25 mouse cellular contexts compared by ENCODE assay signal in genomic region chr14:74893085-74893648, GRCm38 (mm10). TPM values are rescaled to one million over a fixed set of nuclear protein-coding genes. Genes with fewer than 3 reads are reported as not detected.
DNase-seq lines count a peak whose midpoint lies in the region; ATAC-seq lines count a peak whose summit lies in the region.
"Had no signal": no experiment of that assay in that cellular context is flagged by ENCODE, and none has a peak within 500 bp of the region (broad histone marks: within the 10 kb centered on the region; RNA-seq: fewer than 3 reads in every experiment).

No protein-coding gene starts in this region.

- DNase-seq in heart, adult 11 months = peak; percentile 54
- DNase-seq in heart, adult 8-10 months (ENCODE audit: low spot score) = no peak
- DNase-seq in kidney, adult 18-20 months = no peak
- DNase-seq: adrenal gland, postnatal 25 days; B cell, adult 2 months; cerebellum, adult 11-12 months; cerebellum, adult 9-11 months; embryo, embryonic 11 days; kidney, postnatal 25 days; liver; lung, adult 2 months; lung, postnatal 10 days; right cerebral cortex, postnatal 25 days had no signal

- H3K36me3 ChIP-seq in kidney, embryonic 16.5 days (ENCODE audit: insufficient read depth, low read length) = no peaks in the 10 kb centered on the region
- no peaks in the 10 kb centered on the region for H3K36me3 ChIP-seq in neural tube, embryonic 13.5 days
- H3K36me3 ChIP-seq in neural tube, embryonic 15.5 days = no peaks in the 10 kb centered on the region
- H3K36me3 ChIP-seq: forebrain, embryonic 12.5 days; heart, embryonic 10.5 days; heart, embryonic 15.5 days; midbrain, embryonic 10.5 days; stomach, embryonic 15.5 days had no signal

- no peak overlapping the region for H3K9ac ChIP-seq in kidney, embryonic 16.5 days (replicated peaks; ENCODE audit: low read length)
- no peak overlapping the region for H3K9ac ChIP-seq in neural tube, embryonic 13.5 days
- H3K9ac ChIP-seq in neural tube, embryonic 15.5 days (replicated peaks) = no peak overlapping the region
- H3K9ac ChIP-seq: forebrain, embryonic 12.5 days; heart, embryonic 15.5 days; liver, embryonic 14.5 days; stomach, embryonic 15.5 days had no signal

- 78% methylated on average over 3 of the region's 3 CpGs for WGBS in kidney, embryonic 16.5 days
- WGBS in neural tube, embryonic 13.5 days = 71% methylated on average over 3 of the region's 3 CpGs
- WGBS in neural tube, embryonic 15.5 days = 65% methylated on average over 3 of the region's 3 CpGs

- H3K27ac ChIP-seq in kidney, embryonic 16.5 days (ENCODE audit: low read length) = no peak overlapping the region
- no peak overlapping the region for H3K27ac ChIP-seq in neural tube, embryonic 13.5 days (replicated peaks)
- H3K27ac ChIP-seq in neural tube, embryonic 15.5 days (replicated peaks) = no peak overlapping the region
- H3K27ac ChIP-seq: forebrain, embryonic 12.5 days; heart, embryonic 10.5 days; heart, embryonic 15.5 days; liver, embryonic 14.5 days; macrophage; midbrain, embryonic 10.5 days; stomach, embryonic 15.5 days had no signal

- no peaks in the 10 kb centered on the region for H3K9me3 ChIP-seq in kidney, embryonic 16.5 days (ENCODE audit: low read length)
- H3K9me3 ChIP-seq in neural tube, embryonic 13.5 days = no peaks in the 10 kb centered on the region
- H3K9me3 ChIP-seq in neural tube, embryonic 15.5 days (replicated peaks) = no peaks in the 10 kb centered on the region
- H3K9me3 ChIP-seq: forebrain, embryonic 12.5 days; heart, embryonic 10.5 days; heart, embryonic 15.5 days; midbrain, embryonic 10.5 days; stomach, embryonic 15.5 days had no signal

- H3K4me1 ChIP-seq in kidney, embryonic 16.5 days (ENCODE audit: insufficient read depth, low read length) = no peaks in the 10 kb centered on the region
- peaks cover 10% of the 10 kb centered on the region for H3K4me1 ChIP-seq in neural tube, embryonic 13.5 days (replicated peaks)
- peaks cover 4% of the 10 kb centered on the region; the same call in 1 of the 2 replicates for H3K4me1 ChIP-seq in neural tube, embryonic 15.5 days
- H3K4me1 ChIP-seq: forebrain, embryonic 12.5 days; midbrain, embryonic 10.5 days; stomach, embryonic 15.5 days had no signal

- H3K27me3 ChIP-seq in kidney, embryonic 16.5 days (ENCODE audit: insufficient read depth, low read length) = no peaks in the 10 kb centered on the region
- H3K27me3 ChIP-seq in neural tube, embryonic 13.5 days = no peaks in the 10 kb centered on the region
- H3K27me3 ChIP-seq in neural tube, embryonic 15.5 days (replicated peaks) = no peaks in the 10 kb centered on the region
- H3K27me3 ChIP-seq: forebrain, embryonic 12.5 days; heart, embryonic 15.5 days; stomach, embryonic 15.5 days had no signal

- H3K4me3 ChIP-seq in kidney, embryonic 16.5 days (ENCODE audit: low read length) = no peak overlapping the region
- no peak overlapping the region for H3K4me3 ChIP-seq in neural tube, embryonic 13.5 days
- no peak overlapping the region for H3K4me3 ChIP-seq in neural tube, embryonic 15.5 days (replicated peaks)
- H3K4me3 ChIP-seq: erythroblast, embryonic 14.5 days; forebrain, embryonic 12.5 days; heart, embryonic 10.5 days; heart, embryonic 15.5 days; midbrain, embryonic 10.5 days; stomach, embryonic 15.5 days had no signal

- 0 out of 2 replicates have a peak, but pooled peaks have one; percentile 39 for ATAC-seq in kidney, embryonic 16.5 days (ENCODE audit: low FRiP score, low TSS enrichment)
- peak; percentile 40; the same call in 1 of the 2 replicates for ATAC-seq in neural tube, embryonic 13.5 days (ENCODE audit: low read depth)
- ATAC-seq in neural tube, embryonic 15.5 days (ENCODE audit: low FRiP score) = no peak
- ATAC-seq: intestine, postnatal 0 days had no signal

- no peak overlapping the region for H3K4me2 ChIP-seq in kidney, embryonic 16.5 days (replicated peaks; ENCODE audit: low read depth, low read length)
- H3K4me2 ChIP-seq in neural tube, embryonic 13.5 days = no peak overlapping the region
- H3K4me2 ChIP-seq in neural tube, embryonic 15.5 days = no peak overlapping the region
- H3K4me2 ChIP-seq: forebrain, embryonic 12.5 days; heart, embryonic 15.5 days; stomach, embryonic 15.5 days had no signal

RNA-seq across cellular contexts. Expression of gene Lrch1, which starts 54.5 kb away (rescaled TPM):
- total RNA-seq in heart, adult 8-10 months (2022) = 10 to 100 TPM; 13.3 to 14.7 (median 14.6) TPM
- polyA plus RNA-seq in kidney, embryonic 16.5 days (2015; fragmentation: Nextera tagmentation; extraction: Ambion mirVana) = 18.3 and 24.5 TPM in 2 replicates
- polyA plus RNA-seq in neural tube, embryonic 13.5 days (2015; fragmentation: Nextera tagmentation; extraction: Ambion mirVana) = 12.0 and 12.2 TPM in 2 replicates
- polyA plus RNA-seq in neural tube, embryonic 15.5 days (2015; fragmentation: Nextera tagmentation; extraction: Ambion mirVana) = 19.6 and 20.6 TPM in 2 replicates
